Mouse (Mus musculus): ENCODE data around the gene Zc3h7b.

Gene Zc3h7b

GRCm38 (mm10) chr15:81812696-81813631, 68.1 kb downstream of the Zc3h7b start:
- no peak for ATAC-seq (ENCODE audit: insufficient number of reproducible peaks, low FRiP score, low TSS enrichment)

- no peak for ATAC-seq (ENCODE audit: insufficient number of reproducible peaks, low FRiP score, low TSS enrichment)
Measured at GRCm38 (mm10) chr15:81813986-81814705, 69.3 kb downstream of the Zc3h7b start.

- no peak for ATAC-seq (ENCODE audit: insufficient number of reproducible peaks, low FRiP score, low TSS enrichment)
Measured at GRCm38 (mm10) chr15:81814716-81815370, 70.0 kb downstream of the Zc3h7b start.

- ATAC-seq (ENCODE audit: insufficient number of reproducible peaks, low FRiP score, low TSS enrichment): no peak
Measured at GRCm38 (mm10) chr15:81818404-81818803, 73.5 kb downstream of the Zc3h7b start.

GRCm38 (mm10) chr15:81822631-81823030, 77.8 kb downstream of the Zc3h7b start:
- no peak for ATAC-seq (ENCODE audit: insufficient number of reproducible peaks, low FRiP score, low TSS enrichment)

- ATAC-seq (ENCODE audit: insufficient number of reproducible peaks, low FRiP score, low TSS enrichment): no peak
Measured at GRCm38 (mm10) chr15:81824832-81825231, 80.0 kb downstream of the Zc3h7b start.

DNA sequence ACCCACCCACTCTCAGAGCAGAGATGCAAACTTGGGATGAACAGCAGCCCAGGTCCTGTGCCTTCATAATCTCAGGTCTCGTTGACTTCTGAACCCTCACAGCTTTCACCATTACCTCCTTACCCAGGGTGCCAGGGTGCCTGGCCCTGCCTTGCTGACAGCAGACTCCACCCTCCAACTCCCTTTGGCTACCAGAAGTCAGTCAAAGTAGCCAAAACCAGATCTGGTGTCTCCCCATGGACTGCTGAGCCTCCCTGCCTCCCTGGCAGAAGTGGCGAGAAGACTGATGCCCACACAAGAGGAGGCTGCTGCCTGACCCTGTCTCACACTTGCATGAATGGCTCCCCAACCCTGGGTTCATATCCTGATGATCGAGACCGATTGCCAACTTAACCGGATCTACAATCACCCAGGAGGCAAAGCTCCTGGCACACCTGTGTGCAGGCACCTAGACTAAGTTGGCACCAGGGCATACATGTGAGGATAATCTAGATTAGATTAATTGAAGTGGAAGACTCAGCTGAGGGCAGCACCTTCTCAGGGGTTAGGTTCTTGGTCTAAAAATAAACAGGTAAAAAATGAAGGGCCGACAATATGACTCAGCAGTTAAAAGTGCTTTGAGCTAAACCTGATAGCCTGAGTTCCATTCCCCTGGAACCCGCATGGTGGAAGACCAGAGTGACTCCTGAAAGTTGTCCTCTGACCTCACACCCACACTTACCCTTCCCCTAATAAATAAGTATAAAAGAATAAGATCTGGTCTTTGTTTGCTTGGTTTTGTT, 83.8 kb downstream of the Zc3h7b start:
- no peak for ATAC-seq (ENCODE audit: insufficient number of reproducible peaks, low FRiP score, low TSS enrichment)

DNA sequence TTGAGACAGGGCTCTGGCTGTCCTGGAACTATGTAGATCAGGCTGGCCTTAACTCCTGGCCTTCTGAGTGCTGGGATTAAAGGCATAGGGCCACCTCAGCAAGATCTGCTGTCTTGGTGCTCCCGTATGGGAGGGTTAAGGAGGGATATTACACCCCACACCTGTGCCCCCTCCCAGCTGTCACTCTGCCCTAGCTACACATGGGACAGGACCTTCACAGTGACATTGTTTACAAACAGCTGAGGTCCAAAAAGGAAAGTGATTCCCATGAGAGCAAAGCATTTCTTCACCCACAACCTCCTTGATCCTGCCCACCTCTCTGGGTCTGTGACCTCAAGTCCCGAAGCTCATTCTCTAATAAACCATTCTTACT, 84.3 kb downstream of the Zc3h7b start:
- ATAC-seq (ENCODE audit: insufficient number of reproducible peaks, low FRiP score, low TSS enrichment): no peak

DNA sequence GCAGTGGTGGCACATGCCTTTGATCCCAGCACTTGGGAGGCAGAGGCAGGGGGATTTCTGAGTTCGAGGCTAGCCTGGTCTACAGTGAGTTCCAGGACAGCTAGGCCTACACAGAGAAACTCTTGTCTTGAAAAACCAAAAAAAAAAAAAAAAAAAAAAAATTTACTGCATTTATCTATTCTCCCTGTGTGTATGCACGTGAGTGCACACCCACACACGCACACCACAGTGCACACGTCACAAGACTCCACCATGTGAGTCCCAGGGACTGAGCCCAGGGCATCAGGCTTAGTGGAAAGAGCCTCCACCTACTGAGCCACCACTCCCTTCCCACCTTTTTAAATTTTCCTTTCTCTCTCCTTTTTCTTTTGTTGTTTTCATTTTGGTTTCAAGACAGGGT, 85.7 kb downstream of the Zc3h7b start:
- ATAC-seq (ENCODE audit: insufficient number of reproducible peaks, low FRiP score, low TSS enrichment): no peak

DNA sequence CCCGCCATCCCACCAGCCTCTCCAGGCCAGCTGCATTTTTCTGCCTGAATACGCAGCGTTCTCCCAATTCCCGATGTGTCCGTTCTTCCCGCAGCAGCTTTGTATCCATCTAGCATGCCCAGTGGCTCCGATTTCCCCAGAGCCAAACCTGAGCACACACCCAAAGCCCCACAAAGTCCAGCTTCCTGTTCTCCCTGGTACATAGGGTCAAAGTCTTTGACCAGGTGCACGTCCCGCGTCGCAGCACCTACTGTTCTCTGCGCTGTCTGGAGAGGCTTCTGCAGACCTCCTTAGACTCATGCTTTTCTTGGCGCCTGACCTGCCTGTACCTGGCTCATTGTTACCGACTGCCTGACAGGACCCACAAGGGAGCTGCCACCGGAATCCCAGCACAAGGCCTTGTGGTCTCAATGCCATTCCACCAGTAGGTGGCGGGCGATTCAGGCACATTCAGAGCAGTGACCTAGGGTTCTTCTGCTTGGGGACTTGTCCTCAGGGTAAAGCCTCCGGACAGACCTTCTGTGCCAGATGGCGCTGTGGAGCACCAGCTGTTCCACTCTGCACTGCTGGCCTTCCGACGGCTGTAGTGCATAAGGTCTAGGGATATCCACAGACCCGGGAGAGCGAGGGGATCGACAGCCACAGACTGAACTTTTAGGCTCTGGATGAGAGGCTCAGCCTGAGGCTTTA, 86.4 kb downstream of the Zc3h7b start:
- peak; percentile 83 for ATAC-seq (ENCODE audit: insufficient number of reproducible peaks, low FRiP score, low TSS enrichment)

- ATAC-seq (ENCODE audit: insufficient number of reproducible peaks, low FRiP score, low TSS enrichment): no peak
Measured at GRCm38 (mm10) chr15:81832219-81832618, 87.4 kb downstream of the Zc3h7b start.

DNA sequence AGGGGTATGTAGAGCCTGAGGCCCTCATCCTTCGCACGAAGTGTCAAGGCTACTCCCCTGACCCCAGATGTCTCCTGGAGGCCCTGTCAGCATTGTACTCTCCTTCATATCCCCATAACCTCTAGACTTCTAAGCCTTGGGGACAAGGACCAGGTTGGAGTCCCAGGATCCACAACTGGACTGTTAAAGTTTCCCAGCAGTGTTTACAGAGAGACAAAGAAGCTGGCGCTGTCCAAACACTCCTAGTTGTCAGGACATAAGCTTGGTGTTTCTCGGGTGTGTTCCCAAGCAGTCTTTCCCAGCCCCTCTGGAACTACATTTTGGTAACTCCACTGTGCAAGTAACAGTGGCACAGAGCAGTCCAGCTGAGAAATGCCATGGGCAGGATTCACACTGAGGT, 88.6 kb downstream of the Zc3h7b start:
- no peak for ATAC-seq (ENCODE audit: insufficient number of reproducible peaks, low FRiP score, low TSS enrichment)

DNA sequence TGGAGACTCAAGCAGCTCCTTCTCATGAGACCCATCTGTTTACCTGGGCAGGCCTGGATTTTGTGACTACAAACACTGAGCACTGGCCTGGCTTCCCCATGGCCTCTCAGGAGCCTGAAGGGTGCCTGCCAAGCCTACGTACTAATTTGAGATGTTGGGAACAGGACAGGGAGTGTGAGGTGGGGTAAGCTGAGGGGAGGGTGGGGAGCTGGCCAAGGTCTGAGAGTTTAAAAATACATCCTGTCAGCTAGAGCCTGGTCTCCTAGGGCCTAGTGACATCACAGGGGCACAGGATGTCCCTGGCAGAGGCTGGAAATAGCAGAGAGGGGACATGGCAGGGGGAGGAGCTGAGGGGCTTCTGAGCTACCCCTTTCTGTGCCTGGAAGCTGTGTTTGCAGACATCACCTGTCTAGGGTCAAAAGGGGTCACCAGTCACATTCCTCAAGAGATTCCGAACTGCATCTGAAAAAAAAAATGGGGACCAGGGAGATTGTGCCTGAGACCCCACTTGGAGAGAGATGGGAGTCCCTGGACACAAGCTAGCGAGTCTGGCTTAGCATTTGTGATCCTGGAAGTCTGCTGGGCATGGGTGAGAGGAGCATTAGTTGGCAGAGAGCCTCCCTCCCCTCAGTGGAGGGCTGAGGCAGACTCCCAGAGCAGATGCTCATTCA, 89.4 kb downstream of the Zc3h7b start:
- no peak for ATAC-seq (ENCODE audit: insufficient number of reproducible peaks, low FRiP score, low TSS enrichment)

GRCm38 (mm10) chr15:81835007-81835880, 90.4 kb downstream of the Zc3h7b start:
- no peak for ATAC-seq (ENCODE audit: insufficient number of reproducible peaks, low FRiP score, low TSS enrichment)

GRCm38 (mm10) chr15:81836124-81836821, 91.4 kb downstream of the Zc3h7b start:
- peak; percentile 43 for ATAC-seq (ENCODE audit: insufficient number of reproducible peaks, low FRiP score, low TSS enrichment)

DNA sequence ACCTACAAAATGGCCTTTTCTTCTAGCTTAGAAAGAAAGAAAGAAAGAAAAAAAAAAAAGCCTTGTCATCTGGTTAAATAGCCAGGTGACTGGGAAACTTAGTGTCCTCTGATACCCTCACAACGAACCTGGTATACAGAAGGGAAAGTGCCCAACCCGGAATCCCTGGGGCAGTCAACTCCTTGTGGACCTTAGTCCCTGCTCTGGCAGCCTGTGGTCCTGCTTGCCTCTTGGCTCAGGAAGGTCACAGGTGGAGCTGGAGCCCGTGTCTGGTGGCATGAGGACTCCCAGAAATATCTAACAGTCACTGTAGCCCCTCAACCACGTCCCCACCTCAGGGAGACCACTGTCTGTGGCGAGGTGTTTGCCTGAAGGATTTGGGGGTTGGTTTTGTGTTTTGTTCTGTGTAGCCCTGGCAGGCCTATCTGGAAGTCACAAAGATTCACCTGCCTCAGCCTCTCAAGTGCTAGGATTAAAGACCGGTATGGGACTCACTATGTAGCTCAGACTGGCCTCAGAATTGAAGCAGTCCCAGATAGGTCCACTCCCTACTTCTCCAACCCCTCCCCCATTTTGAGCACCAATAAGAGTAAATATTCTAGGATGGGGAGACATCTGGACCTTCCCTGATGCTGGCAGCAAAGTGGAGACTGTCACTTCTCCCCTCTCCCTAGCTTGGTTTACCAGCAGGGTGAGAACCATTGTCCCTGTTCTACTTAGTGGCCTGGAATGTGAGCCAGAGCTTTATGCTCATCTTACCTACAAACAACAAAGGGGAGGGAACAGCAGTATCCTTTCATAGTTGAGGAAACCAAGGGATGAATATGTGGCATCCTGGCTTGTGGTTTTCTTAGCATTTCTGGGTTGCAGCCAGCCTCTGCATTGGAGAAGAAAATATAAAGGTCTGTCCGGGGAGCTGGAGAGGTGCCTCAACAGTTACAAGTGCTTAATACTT, 92.4 kb downstream of the Zc3h7b start:
- no peak for ATAC-seq (ENCODE audit: insufficient number of reproducible peaks, low FRiP score, low TSS enrichment)
